ENCODE assay signal across 10 mouse cellular contexts in genomic region chr7:37431471-37431870, GRCm38 (mm10).
"Had no signal": no experiment of that assay in that cellular context is flagged by ENCODE, and none has a peak within 500 bp of the region (broad histone marks: within the 10 kb centered on the region; RNA-seq: fewer than 3 reads in every experiment).

No protein-coding gene starts in this region.

- H3K36me3 ChIP-seq: kidney, embryonic 15.5 days; limb, embryonic 15.5 days; midbrain, embryonic 13.5 days; neural tube, embryonic 12.5 days had no signal

- H3K9me3 ChIP-seq: kidney, embryonic 15.5 days; limb, embryonic 15.5 days; midbrain, embryonic 13.5 days; neural tube, embryonic 12.5 days had no signal

- H3K27me3 ChIP-seq: kidney, embryonic 15.5 days; limb, embryonic 15.5 days; midbrain, embryonic 13.5 days; neural tube, embryonic 12.5 days had no signal

- H3K4me2 ChIP-seq: kidney, embryonic 15.5 days; limb, embryonic 15.5 days; midbrain, embryonic 13.5 days; neural tube, embryonic 12.5 days had no signal

- H3K27ac ChIP-seq: kidney, embryonic 15.5 days; limb, embryonic 15.5 days; liver, embryonic 14.5 days; midbrain, embryonic 13.5 days; neural tube, embryonic 12.5 days had no signal

- H3K9ac ChIP-seq: kidney, embryonic 15.5 days; limb, embryonic 15.5 days; liver, embryonic 14.5 days; midbrain, embryonic 13.5 days; neural tube, embryonic 12.5 days had no signal

- H3K4me1 ChIP-seq: kidney, embryonic 15.5 days; limb, embryonic 15.5 days; neural tube, embryonic 12.5 days had no signal

- ATAC-seq: midbrain, embryonic 13.5 days had no signal

- H3K4me3 ChIP-seq: kidney, embryonic 15.5 days; limb, embryonic 15.5 days; midbrain, embryonic 13.5 days; neural tube, embryonic 12.5 days had no signal

- DNase-seq: kidney, adult 2 months; kidney, postnatal 14 days; layer of hippocampus, postnatal 36 days; lung, adult 18-20 months; thymus, adult 18-20 months had no signal
